Mouse (Mus musculus) lung, embryonic 16.5 days (tissue): ENCODE data around the gene Gm36176. TPM values are rescaled to one million over a fixed set of nuclear protein-coding genes. Genes with fewer than 3 reads are reported as not detected.

Source experiments
- ATAC-seq: fragments of 200-750 bp; cut with Nextera tagmentation; 2 replicates; pipeline ENCODE4 v1.8.0; 2017; ENCODE audit warnings: low read depth, mild to moderate bottlenecking, moderate library complexity
- H3K27ac ChIP-seq: fragments of 300-500 bp; sonication (generic); 2 replicates; pipeline ENCODE4 v1.5.1; 2014; ENCODE audit warnings: mild to moderate bottlenecking, control low read depth, low read length
- H3K27me3 ChIP-seq: fragments of 300-500 bp; sonication (generic); 2 replicates; pipeline ENCODE4 v1.6.1; 2014; ENCODE audit warnings: low read depth, low read length, mixed read lengths; ENCODE audit not compliant: control insufficient read depth, insufficient read depth
- H3K36me3 ChIP-seq: fragments of 300-500 bp; sonication (generic); 2 replicates; pipeline ENCODE4 v1.6.1; 2014; ENCODE audit warnings: low read length; ENCODE audit not compliant: control insufficient read depth, insufficient read depth
- H3K4me1 ChIP-seq: fragments of 300-500 bp; sonication (generic); replicated peaks from 2 replicates; pipeline ENCODE4 v1.6.1; 2014; ENCODE audit warnings: low read length, mixed read lengths; ENCODE audit not compliant: control insufficient read depth, insufficient read depth
- H3K4me2 ChIP-seq: fragments of 300-500 bp; sonication (generic); 2 replicates; pipeline ENCODE4 v1.6.1; 2014; ENCODE audit warnings: low read depth, low read length, control low read depth
- H3K4me3 ChIP-seq: fragments of 300-500 bp; sonication (generic); 2 replicates; pipeline ENCODE4 v1.5.1; 2014; ENCODE audit warnings: mild to moderate bottlenecking, low read length, control low read depth
- H3K9ac ChIP-seq: fragments of 300-500 bp; sonication (generic); 2 replicates; pipeline ENCODE4 v1.6.1; 2014; ENCODE audit warnings: low read length, control low read depth
- H3K9me3 ChIP-seq: fragments of 300-500 bp; sonication (generic); 2 replicates; pipeline ENCODE4 v1.6.1; 2016; ENCODE audit warnings: low read length; ENCODE audit not compliant: control insufficient read depth
- WGBS: fragments of 180-500 bp; shearing (Covaris S2); extraction: QIAGEN DNeasy Blood & Tissue Kit; methylation state at CpG from one replicate; pipeline ENCODE4 v1.1.7; 2014; 5-methylcytosine and 5-hydroxymethylcytosine counted together
- polyA plus RNA-seq: library from polyadenylated mRNA; unstranded; fragments of >200 nt; fragmentation: Nextera tagmentation; extraction: Ambion mirVana; gene quantifications from 2 replicates; pipeline ENCODE4 v1.2.1, GENCODE M21; 2015

Gm36176 gene
- polyA plus RNA-seq, 1 experiment from 2014 or later = not detected

- ATAC-seq = no peak
- no peaks in the 10 kb centered on the region for H3K36me3 ChIP-seq
- no peak overlapping the region for H3K4me3 ChIP-seq
- WGBS = 35% methylated on average over 4 of the region's 4 CpGs
- no peaks in the 10 kb centered on the region for H3K9me3 ChIP-seq
- H3K27me3 ChIP-seq = no peaks in the 10 kb centered on the region
- no peaks in the 10 kb centered on the region for H3K4me1 ChIP-seq
- H3K4me2 ChIP-seq = no peak overlapping the region
- no peak overlapping the region for H3K27ac ChIP-seq
- H3K9ac ChIP-seq = no peak overlapping the region
Measured at GRCm38 (mm10) chr10:77819203-77819602, 27.4 kb upstream of the Gm36176 start.

DNA sequence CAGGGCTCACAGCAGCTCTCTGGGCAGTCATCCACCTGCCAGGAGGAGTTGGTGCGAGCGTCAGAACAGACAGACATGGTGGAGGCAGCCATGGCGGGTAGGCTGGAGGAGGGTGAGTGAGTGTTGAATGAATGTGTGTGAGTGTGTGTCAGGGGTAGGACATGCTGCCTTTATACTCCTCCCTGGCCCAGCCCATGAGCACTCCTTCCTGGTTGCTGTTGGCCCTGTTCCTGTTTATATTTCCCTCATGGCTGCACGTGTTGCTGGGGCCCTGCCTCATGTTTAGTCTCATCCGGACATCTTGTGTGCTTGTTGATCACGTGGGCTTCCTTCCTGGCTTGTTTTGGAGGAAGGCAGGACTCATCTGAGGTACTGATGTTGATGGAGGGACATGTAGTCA lies 19.7 kb upstream of the Gm36176 start, which contains the start of gene Krtap10-4:
Krtap10-4 (minus strand) TSS at position 145 of the 400 bp plus-strand sequence.
- WGBS = 52% methylated on average over 6 of the region's 6 CpGs
- H3K4me3 ChIP-seq = no peak within 1 kb of the TSS
- no peaks in the 10 kb centered on the region for H3K27me3 ChIP-seq
- ATAC-seq = peak; percentile 47; the same call in 1 of the 2 replicates
- no peak within 1 kb of the TSS for H3K27ac ChIP-seq
- H3K36me3 ChIP-seq = no peaks in the 10 kb centered on the region
- no peak within 1 kb of the TSS for H3K9ac ChIP-seq
- H3K4me2 ChIP-seq = no peak within 1 kb of the TSS
- H3K9me3 ChIP-seq = no peaks in the 10 kb centered on the region
- H3K4me1 ChIP-seq = no peaks in the 10 kb centered on the region

DNA sequence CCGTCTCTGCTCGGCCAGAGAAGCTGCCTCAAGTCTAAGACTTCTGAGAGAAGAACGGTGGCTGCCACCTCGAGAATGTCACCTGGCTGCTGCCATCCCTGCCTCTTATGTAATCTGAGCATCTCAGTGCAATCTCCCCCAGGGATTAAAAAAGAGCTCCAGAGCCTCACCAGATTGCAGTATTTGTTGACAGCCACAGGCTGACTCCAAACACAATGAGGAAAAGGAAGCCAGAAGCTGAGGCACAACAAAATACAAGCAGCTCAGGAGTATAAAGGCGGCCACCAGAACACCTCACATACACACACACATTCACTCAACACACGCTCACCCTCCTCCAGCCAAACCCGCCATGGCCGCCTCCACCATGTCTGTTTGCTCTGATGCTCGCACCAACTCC lies 11.0 kb upstream of the Gm36176 start, which contains the start of gene Krtap10-10:
Krtap10-10 (plus strand) TSS at position 301 of the 400 bp plus-strand sequence.
- Histone ChIP-seq H3K4me1 (no peaks in the 10 kb centered on the region), H3K4me3 (no peak within 1 kb of the TSS), H3K9ac (no peak within 1 kb of the TSS), H3K36me3 (no peaks in the 10 kb centered on the region), H3K27me3 (no peaks in the 10 kb centered on the region), H3K27ac (no peak within 1 kb of the TSS), H3K4me2 (no peak within 1 kb of the TSS), H3K9me3 (no peaks in the 10 kb centered on the region)
- WGBS = 50% methylated on average over 9 of the region's 9 CpGs
- ATAC-seq = no peak

DNA sequence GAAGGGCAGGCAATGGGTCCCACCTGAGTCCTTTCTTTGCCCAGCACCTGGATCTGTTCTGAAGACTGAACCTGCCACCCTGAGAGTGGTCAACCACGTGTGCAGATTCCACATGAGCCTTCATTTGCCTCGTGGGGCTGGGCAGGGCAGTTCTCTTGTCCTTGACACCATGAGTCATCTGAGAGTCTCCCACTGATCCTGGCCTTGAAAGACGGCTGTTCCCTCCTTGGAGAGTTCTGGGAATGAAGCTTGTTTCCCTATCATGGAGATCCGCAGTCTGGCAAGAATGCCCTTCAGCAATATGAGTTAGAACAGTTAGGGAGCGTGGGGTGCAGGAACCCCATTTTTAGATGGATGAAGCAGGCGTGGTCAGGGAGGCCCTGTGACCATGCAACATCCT lies 7.6 kb upstream of the Gm36176 start:
- Histone ChIP-seq H3K4me1 (no peaks in the 10 kb centered on the region), H3K4me2 (no peak overlapping the region), H3K36me3 (no peaks in the 10 kb centered on the region), H3K9me3 (0 out of 2 replicates have a peak, but pooled peaks cover 2% of the 10 kb centered on the region), H3K27me3 (no peaks in the 10 kb centered on the region), H3K27ac (no peak overlapping the region), H3K9ac (no peak overlapping the region), H3K4me3 (no peak overlapping the region)
- no peak for ATAC-seq
- 65% methylated on average over 6 of the region's 6 CpGs for WGBS

GRCm38 (mm10) chr10:77846961-77847360 lies 358 bp downstream of the Gm36176 start:
- no peaks in the 10 kb centered on the region for H3K36me3 ChIP-seq
- ATAC-seq = no peak
- no peak overlapping the region for H3K27ac ChIP-seq
- H3K4me3 ChIP-seq = no peak overlapping the region
- no peaks in the 10 kb centered on the region for H3K4me1 ChIP-seq
- H3K9me3 ChIP-seq = 0 out of 2 replicates have a peak, but pooled peaks cover 2% of the 10 kb centered on the region
- H3K4me2 ChIP-seq = no peak overlapping the region
- no peak overlapping the region for H3K9ac ChIP-seq
- 10% methylated on average over 2 of the region's 2 CpGs for WGBS
- no peaks in the 10 kb centered on the region for H3K27me3 ChIP-seq

GRCm38 (mm10) chr10:77847538-77847937 lies 935 bp downstream of the Gm36176 start:
- Histone ChIP-seq H3K27me3 (no peaks in the 10 kb centered on the region), H3K9me3 (0 out of 2 replicates have a peak, but pooled peaks cover 2% of the 10 kb centered on the region), H3K4me2 (no peak overlapping the region), H3K4me1 (no peaks in the 10 kb centered on the region), H3K36me3 (no peaks in the 10 kb centered on the region), H3K4me3 (no peak overlapping the region), H3K27ac (no peak overlapping the region), H3K9ac (no peak overlapping the region)
- ATAC-seq = no peak
- WGBS = 86% methylated on average over 2 of the region's 2 CpGs

- WGBS = 52% methylated on average over 9 of the region's 9 CpGs
- Histone ChIP-seq H3K9me3 (no peaks in the 10 kb centered on the region), H3K4me2 (no peak within 1 kb of the TSS), H3K27ac (no peak within 1 kb of the TSS), H3K27me3 (no peaks in the 10 kb centered on the region; the same call in 1 of the 2 replicates), H3K4me1 (no peaks in the 10 kb centered on the region), H3K9ac (no peak within 1 kb of the TSS), H3K36me3 (no peaks in the 10 kb centered on the region), H3K4me3 (no peak within 1 kb of the TSS)
- no peak for ATAC-seq
Measured at GRCm38 (mm10) chr10:77852559-77852958, 6.0 kb downstream of the Gm36176 start, which contains the start of gene Gm10318. Gm10318 (plus strand) TSS chr10:77852859.

GRCm38 (mm10) chr10:77861675-77862074 lies 15.1 kb downstream of the Gm36176 start, which contains the start of gene Gm3285:
Gm3285 (plus strand) TSS chr10:77861975.
- H3K4me2 ChIP-seq = no peak within 1 kb of the TSS
- no peaks in the 10 kb centered on the region for H3K36me3 ChIP-seq
- no peak within 1 kb of the TSS for H3K4me3 ChIP-seq
- H3K9ac ChIP-seq = no peak within 1 kb of the TSS
- H3K4me1 ChIP-seq = no peaks in the 10 kb centered on the region
- no peaks in the 10 kb centered on the region for H3K9me3 ChIP-seq
- no peak within 1 kb of the TSS for H3K27ac ChIP-seq
- no peak for ATAC-seq
- no peaks in the 10 kb centered on the region for H3K27me3 ChIP-seq
- WGBS = 37% methylated on average over 7 of the region's 7 CpGs

DNA sequence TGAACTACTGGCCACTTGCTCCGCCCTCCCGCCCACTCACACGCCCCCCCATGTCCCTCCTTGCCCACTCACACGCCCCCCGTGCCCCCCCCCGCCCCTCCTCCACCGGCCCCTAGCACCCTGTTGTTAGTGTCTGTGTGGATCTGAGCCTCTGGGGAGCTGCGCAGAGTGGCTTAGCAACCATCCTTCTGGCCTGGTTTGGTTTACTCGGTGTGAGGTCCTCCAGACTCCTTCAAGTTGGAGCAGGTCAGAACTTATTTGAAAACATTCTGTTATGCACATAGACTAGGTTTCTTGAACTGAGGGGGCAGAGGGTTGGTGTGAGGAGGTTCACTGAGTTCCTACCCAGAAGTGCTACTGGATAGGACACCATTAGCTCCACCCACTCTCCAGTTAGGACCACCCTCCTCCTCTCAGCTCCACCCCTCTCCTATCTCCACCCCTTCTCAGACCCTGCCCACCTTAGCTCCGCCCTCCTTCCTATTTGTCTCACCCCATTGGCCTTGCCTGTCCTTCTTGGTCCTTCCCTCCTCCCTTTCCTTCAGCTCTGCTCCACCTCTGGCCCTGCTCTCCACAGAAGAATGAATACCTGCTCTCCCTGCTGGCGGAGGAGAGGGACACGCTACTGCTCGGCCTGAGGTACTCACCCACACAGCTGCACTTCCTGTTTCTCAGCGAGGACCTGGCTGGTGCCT lies 17.6 kb downstream of the Gm36176 start:
- H3K27me3 ChIP-seq = no peaks in the 10 kb centered on the region
- H3K9me3 ChIP-seq = no peaks in the 10 kb centered on the region
- no peak overlapping the region for H3K9ac ChIP-seq
- no peaks in the 10 kb centered on the region for H3K4me1 ChIP-seq
- no peak overlapping the region; the same call in 1 of the 2 replicates for H3K4me3 ChIP-seq
- 24% methylated on average over 14 of the region's 14 CpGs for WGBS
- peak; percentile 86 for ATAC-seq
- no peaks in the 10 kb centered on the region for H3K36me3 ChIP-seq
- peak overlapping the region; percentile 33; the same call in 1 of the 2 replicates for H3K4me2 ChIP-seq
- no peak overlapping the region for H3K27ac ChIP-seq
